Mouse (Mus musculus) heart, adult 2 months (tissue): ENCODE results near the gene Nrxn2. TPM values are rescaled to one million over a fixed set of nuclear protein-coding genes. Genes with fewer than 3 reads are reported as not detected.

Experiments used
- DNase-seq, 2 experiments: peaks; one replicate each; pipeline ENCODE4 v3.0.0; 2021
- H3K27ac ChIP-seq: fragments of 200-600 bp; 2 replicates; pipeline ENCODE4 v1.8.1; 2022
- H3K27me3 ChIP-seq: fragments of 200-500 bp; 2 replicates; pipeline ENCODE4 v1.6.1; 2012; ENCODE audit warnings: mild to moderate bottlenecking, low read length, inconsistent platforms, mixed read lengths; ENCODE audit not compliant: control insufficient read depth, insufficient read depth
- H3K36me3 ChIP-seq: fragments of 200-500 bp; 2 replicates; pipeline ENCODE4 v1.6.1; 2012; ENCODE audit warnings: low read length, inconsistent platforms; ENCODE audit not compliant: control insufficient read depth, insufficient read depth
- H3K4me1 ChIP-seq: fragments of 200-500 bp; 2 replicates; pipeline ENCODE4 v1.6.1; 2011; ENCODE audit warnings: low read length; ENCODE audit not compliant: control insufficient read depth, insufficient read depth
- H3K4me3 ChIP-seq: fragments of 200-600 bp; 2 replicates; pipeline ENCODE4 v1.8.1; 2022
- H3K79me2 ChIP-seq: fragments of 200-500 bp; replicated peaks from 2 replicates; pipeline ENCODE4 v1.6.1; 2012; ENCODE audit warnings: mild to moderate bottlenecking, inconsistent platforms, low read length, moderate library complexity, mixed read lengths; ENCODE audit not compliant: control insufficient read depth, insufficient read depth
- H3K9ac ChIP-seq: fragments of 200-500 bp; 2 replicates; pipeline ENCODE4 v1.6.1; 2012; ENCODE audit warnings: low read depth, mild to moderate bottlenecking, control low read depth, inconsistent platforms, low read length, mixed read lengths
- CTCF ChIP-seq: fragments of 200-600 bp; IDR thresholded peaks from 2 replicates; pipeline ENCODE4 v1.8.1; 2022; ENCODE audit warnings: antibody characterized with exemption, mild to moderate bottlenecking, moderate library complexity
- EP300 ChIP-seq: fragments of 200-500 bp; IDR thresholded peaks from 2 replicates; pipeline ENCODE4 v1.6.1; 2011; ENCODE audit warnings: low read depth, low read length, control low read depth; ENCODE audit not compliant: insufficient read depth
- POLR2A ChIP-seq: fragments of 200-500 bp; IDR thresholded peaks from 2 replicates; pipeline ENCODE4 v1.6.1; 2011; ENCODE audit warnings: mild to moderate bottlenecking, low read depth, low read length, control low read depth; ENCODE audit not compliant: insufficient read depth
- WGBS: fragments of 180-500 bp; shearing (Covaris S2); methylation state at CpG from one replicate; pipeline ENCODE4 v1.1.7; 2018; 5-methylcytosine and 5-hydroxymethylcytosine counted together
- intact Hi-C: fragments of 180-260 bp; cut with DNase I; formaldehyde crosslinking; loops from one replicate; pipeline ENCODE4 v1.15.1; 2025
- polyA plus RNA-seq: library from polyadenylated mRNA; depleted of rRNA; stranded (reverse); fragments of >200 nt; gene quantifications from 2 replicates; pipeline ENCODE4 v1.2.3, GENCODE M21; 2012
- total RNA-seq, 2 experiments: library from RNA; stranded (reverse); gene quantifications; 2 replicates each; pipeline ENCODE4 v1.2.3; 2021

Gene Nrxn2
- total and polyA plus RNA-seq, 3 experiments = 3.4 to 5.2 (median 4.5) TPM

- Histone ChIP-seq H3K9ac (no peak overlapping the region), H3K79me2 (no peaks in the 10 kb centered on the region), H3K4me1 (no peaks in the 10 kb centered on the region; the same call in 1 of the 2 replicates), H3K36me3 (peaks cover 6% of the 10 kb centered on the region; the same call in 1 of the 2 replicates), H3K27ac (no peak overlapping the region), H3K4me3 (no peak overlapping the region), H3K27me3 (no peaks in the 10 kb centered on the region)
- TF ChIP-seq EP300 (no peak), CTCF (no peak), POLR2A (no peak)
- intact Hi-C loops = no loop called here
- peak in 1 of 2 experiments; percentile 6 for DNase-seq
- 82% methylated on average over 16 of the region's 16 CpGs for WGBS
These were observed 24.9 kb upstream of the Nrxn2 start for GRCm38 (mm10) chr19:6393637-6394036.

GRCm38 (mm10) chr19:6396237-6396636 is 22.3 kb upstream of the Nrxn2 start:
- Histone ChIP-seq H3K27ac (no peak overlapping the region), H3K27me3 (no peaks in the 10 kb centered on the region), H3K4me3 (no peak overlapping the region), H3K9ac (no peak overlapping the region), H3K79me2 (no peaks in the 10 kb centered on the region), H3K4me1 (peaks cover 2% of the 10 kb centered on the region; the same call in 1 of the 2 replicates), H3K36me3 (0 out of 2 replicates have a peak, but pooled peaks cover 3% of the 10 kb centered on the region)
- 78% methylated on average over 5 of the region's 5 CpGs for WGBS
- intact Hi-C loops = no loop called here
- TF ChIP-seq EP300 = no peak
- TF ChIP-seq POLR2A = no peak
- no peak for TF ChIP-seq CTCF
- no peak for DNase-seq

GRCm38 (mm10) chr19:6397582-6398249 is 20.8 kb upstream of the Nrxn2 start:
- no peak for DNase-seq
- no peaks in the 10 kb centered on the region for H3K27me3 ChIP-seq
- no peak for TF ChIP-seq EP300
- no peak for TF ChIP-seq CTCF
- no peak for TF ChIP-seq POLR2A
- peaks cover 4% of the 10 kb centered on the region; the same call in 1 of the 2 replicates for H3K4me1 ChIP-seq
- H3K27ac ChIP-seq = peak overlapping the region; percentile 91
- intact Hi-C loops = loop anchor here (2.0 kb wide), 2 partner anchors 25 to 55 kb away; no protein-coding TSS in a partner anchor
- WGBS = 82% methylated on average over 22 of the region's 22 CpGs
- peak overlapping the region; percentile 12; the same call in 1 of the 2 replicates for H3K4me3 ChIP-seq
- H3K36me3 ChIP-seq = 0 out of 2 replicates have a peak, but pooled peaks cover 3% of the 10 kb centered on the region
- H3K79me2 ChIP-seq = no peaks in the 10 kb centered on the region
- H3K9ac ChIP-seq = no peak overlapping the region

- peak; percentile 87 to 89 for DNase-seq
- Histone ChIP-seq H3K79me2 (no peaks in the 10 kb centered on the region), H3K27ac (peak overlapping the region; percentile 91), H3K36me3 (0 out of 2 replicates have a peak, but pooled peaks cover 3% of the 10 kb centered on the region), H3K4me3 (peak overlapping the region; percentile 55), H3K4me1 (peaks cover 4% of the 10 kb centered on the region; the same call in 1 of the 2 replicates), H3K27me3 (no peaks in the 10 kb centered on the region), H3K9ac (peak overlapping the region; percentile 83)
- WGBS = 2% methylated on average over 39 of the region's 39 CpGs
- intact Hi-C loops = loop anchor here (2.0 kb wide), 2 partner anchors 26 to 56 kb away; no protein-coding TSS in a partner anchor
- TF ChIP-seq EP300 (no peak), POLR2A (no peak; the same call in 1 of the 2 replicates), CTCF (no peak)
These were observed 19.9 kb upstream of the Nrxn2 start for GRCm38 (mm10) chr19:6398447-6399284.

- Histone ChIP-seq H3K27ac (peak within 1 kb of the TSS; percentile 91), H3K36me3 (0 out of 2 replicates have a peak, but pooled peaks cover 3% of the 10 kb centered on the region), H3K27me3 (no peaks in the 10 kb centered on the region), H3K79me2 (no peaks in the 10 kb centered on the region), H3K4me3 (peak within 1 kb of the TSS; percentile 55), H3K4me1 (peaks cover 4% of the 10 kb centered on the region; the same call in 1 of the 2 replicates), H3K9ac (peak within 1 kb of the TSS; percentile 83)
- DNase-seq = peak; percentile 88 to 92
- WGBS = 1% methylated on average over 83 of the region's 87 CpGs
- TF ChIP-seq EP300 = peak; percentile 51; the same call in 1 of the 2 replicates
- no peak for TF ChIP-seq POLR2A
- intact Hi-C loops = loop anchor here (2.0 kb wide), 2 partner anchors 27 to 57 kb away; no protein-coding TSS in a partner anchor
These were observed 19.0 kb upstream of the Nrxn2 start, which contains the start of gene Rasgrp2 for GRCm38 (mm10) chr19:6399285-6400095. Rasgrp2 (plus strand) TSS chr19:6399340.
